Mouse (Mus musculus): Measurements from ENCODE around the gene Caskin2.

Caskin2 gene

DNA sequence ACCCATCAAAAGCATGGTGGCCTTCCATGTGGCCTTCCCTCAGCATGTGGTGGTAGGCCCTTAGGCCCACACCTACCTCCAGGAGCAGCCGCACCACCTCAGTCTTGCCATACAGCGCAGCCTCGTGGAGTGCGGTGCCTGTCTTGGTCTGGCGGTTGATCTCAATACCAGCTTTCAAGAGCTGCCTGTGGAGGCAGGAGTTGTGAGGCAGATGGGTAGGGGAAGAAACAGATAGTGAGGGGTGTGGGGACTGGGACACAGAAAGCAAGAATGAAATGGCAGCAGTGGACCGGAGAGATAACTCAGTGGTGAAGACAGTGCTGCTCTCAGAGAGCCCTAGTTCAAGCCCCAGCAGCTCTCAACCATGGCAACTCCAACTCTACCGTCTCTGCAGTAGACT is 8.4 kb downstream of the Caskin2 start:
- no peak for DNase-seq

DNA sequence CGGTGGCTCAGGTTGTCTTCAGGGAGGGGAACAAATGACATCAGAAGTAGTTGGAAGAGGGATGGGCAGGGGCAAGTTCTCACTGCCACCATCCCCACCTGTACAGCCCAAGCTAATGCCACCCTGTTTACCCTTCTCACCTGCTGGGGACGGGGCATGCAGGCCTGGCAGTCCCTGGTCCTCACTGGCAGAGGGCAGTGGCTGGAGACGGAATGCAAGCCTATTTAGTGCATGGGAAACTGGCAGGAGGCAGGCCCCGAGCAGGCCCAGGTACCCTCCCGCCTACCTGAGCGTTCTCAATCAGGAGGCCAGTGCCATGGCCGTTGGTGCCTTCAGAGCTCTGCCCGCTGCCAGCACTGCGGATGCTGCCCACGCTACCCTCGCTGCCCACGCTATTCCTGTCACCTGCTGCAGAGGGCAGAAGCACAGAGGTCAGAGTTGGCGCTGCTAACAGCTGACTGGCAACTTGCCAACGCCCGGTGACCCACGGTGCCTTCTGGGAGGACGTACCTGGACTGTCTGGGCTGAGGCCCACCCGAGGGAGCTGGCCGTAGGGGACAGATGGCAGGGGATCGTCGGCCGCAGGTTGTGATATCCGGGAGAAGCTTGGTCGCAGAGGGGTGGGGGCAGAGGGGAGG is 10.2 kb downstream of the Caskin2 start:
- DNase-seq: no peak

DNA sequence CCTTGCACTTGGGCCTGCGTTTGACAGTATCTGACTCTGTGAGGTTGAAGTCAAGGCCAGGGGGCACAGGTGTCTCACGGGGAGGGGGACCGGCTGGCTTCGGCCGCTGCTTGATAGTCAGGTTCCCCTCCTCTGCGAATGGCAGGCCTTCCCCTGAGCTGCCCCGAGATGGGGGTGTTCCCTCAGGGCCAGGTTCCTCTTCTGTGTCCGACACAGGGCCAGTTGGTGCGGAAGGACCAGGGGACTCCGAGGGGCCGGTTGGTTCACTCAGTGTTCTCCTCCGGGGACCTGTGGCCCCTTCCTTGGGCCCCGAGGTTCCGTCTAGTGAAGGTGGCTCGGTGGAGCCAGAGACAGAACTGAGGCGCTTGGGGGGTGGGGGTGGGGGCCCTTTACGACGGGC is 12.5 kb downstream of the Caskin2 start:
- no peak for DNase-seq

DNA sequence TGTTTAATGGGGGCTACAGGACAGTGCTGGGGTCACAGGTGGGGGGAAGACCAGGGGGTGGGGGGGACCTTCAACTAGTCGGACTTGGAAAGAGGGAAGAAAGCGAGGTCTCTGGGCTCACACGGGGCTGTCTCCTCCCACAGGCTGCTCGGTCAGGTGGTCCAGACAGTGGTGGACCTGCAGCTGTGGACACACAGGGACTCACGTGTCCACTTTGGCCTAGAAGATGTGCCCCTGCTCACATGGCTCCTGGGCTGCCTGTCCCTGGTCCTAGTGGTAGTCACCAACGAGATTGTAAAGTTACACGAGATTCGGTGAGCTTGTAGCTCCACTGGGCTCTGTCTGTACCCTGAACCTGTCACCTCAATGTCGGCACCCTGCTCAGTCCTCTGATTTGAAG is 15.8 kb downstream of the Caskin2 start:
- no peak for DNase-seq

DNA sequence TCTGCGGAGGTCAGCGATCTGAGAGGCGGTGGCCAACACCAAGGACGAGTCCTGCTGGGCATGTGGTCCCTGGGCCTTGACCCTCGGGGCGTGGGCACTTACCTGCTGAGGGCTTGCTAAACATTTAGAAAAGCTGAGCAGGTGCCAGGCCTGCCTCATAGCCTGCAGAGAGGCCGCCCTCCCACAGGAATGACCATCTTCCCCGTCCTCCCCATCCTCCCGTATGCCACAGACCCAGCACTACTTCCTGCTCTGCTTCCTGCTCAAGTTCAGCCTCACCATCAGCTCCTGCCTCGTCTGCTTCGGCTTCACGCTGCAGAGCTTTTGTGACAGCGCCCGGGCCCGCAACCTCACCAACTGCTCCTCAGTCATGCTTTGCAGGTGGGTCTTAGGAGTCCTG is 16.5 kb downstream of the Caskin2 start:
- no peak for DNase-seq

DNA sequence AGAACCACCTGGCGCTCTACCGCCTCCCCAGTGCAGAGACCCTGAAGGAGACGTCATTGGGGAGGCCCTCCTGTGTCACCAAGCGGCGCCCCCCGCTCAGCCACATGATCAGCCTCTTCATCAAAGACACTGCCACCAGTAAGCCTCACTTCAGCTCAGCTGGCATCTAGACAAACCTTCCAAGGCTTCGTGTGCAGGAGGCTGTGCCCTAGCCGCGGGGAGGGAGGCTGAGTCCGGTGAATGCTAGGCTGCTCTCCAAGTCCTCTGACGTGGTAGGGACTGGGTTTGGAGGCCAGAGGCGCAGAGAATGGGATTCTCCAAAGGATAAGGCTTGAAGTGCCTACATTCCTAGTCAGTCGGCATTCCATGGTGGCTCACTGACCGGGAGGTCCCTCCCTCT is 21.1 kb downstream of the Caskin2 start:
- DNase-seq: peak in 1 of 2 experiments; percentile 67

DNA sequence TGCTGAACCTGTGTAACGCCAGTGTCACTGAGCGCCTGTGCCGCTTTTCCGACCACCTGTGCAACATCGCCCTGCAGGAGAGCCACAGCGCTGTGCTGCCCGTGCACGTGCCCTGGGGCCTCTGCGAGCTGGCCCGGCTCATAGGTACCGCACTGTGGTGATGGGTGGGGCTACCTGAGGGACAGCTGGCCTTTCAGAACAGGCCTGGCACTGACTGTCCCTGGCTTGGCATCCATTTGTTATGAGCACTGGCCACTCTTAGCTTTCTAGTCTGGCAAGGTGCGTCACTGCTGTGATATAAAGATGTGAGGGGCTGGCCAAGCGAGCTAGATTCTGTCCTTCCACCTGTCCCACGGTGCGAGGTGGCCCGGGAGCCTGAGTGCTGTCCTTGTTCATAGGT is 21.5 kb downstream of the Caskin2 start:
- DNase-seq: peak; percentile 68 to 77

DNA sequence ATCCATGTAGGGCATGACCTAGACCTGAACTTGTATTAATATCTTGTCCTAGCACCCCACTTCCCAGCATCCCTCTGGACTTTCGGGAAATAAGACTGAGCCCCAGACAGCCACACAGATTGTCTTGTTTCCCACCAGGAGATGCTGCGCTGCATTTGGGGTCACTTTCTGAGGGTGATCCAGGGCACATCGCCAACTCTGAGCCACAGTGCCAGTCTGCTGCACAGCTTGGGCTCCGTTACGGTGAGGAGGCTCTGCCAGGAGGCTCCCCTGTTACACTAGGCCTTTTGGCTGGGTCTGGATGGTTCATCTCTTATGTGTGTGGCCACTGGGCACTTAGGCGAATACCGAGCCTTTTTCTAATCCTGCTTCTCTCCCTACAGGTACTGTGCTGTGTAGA is 23.7 kb downstream of the Caskin2 start:
- DNase-seq: peak; percentile 73 to 82

DNA sequence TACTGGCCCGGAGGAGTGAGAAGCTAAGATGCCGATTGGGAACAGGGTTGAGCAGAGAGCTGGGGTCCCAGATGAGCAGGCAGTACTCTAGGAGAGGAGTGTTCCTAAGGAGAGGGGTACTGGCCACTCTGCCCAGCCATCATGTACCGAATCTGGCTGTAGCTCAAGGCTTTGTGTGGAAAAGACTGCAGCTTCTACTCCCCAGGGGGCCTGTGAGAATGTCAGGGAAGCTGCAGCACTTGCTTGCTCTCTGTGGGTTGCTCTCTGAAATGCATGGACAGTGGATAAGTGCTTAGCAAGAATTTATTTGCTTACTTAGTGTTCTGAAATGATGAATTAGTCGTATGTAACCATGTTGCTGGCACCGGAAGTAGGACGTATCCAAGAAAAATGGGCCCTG is 27.0 kb downstream of the Caskin2 start:
- no peak for DNase-seq

DNA sequence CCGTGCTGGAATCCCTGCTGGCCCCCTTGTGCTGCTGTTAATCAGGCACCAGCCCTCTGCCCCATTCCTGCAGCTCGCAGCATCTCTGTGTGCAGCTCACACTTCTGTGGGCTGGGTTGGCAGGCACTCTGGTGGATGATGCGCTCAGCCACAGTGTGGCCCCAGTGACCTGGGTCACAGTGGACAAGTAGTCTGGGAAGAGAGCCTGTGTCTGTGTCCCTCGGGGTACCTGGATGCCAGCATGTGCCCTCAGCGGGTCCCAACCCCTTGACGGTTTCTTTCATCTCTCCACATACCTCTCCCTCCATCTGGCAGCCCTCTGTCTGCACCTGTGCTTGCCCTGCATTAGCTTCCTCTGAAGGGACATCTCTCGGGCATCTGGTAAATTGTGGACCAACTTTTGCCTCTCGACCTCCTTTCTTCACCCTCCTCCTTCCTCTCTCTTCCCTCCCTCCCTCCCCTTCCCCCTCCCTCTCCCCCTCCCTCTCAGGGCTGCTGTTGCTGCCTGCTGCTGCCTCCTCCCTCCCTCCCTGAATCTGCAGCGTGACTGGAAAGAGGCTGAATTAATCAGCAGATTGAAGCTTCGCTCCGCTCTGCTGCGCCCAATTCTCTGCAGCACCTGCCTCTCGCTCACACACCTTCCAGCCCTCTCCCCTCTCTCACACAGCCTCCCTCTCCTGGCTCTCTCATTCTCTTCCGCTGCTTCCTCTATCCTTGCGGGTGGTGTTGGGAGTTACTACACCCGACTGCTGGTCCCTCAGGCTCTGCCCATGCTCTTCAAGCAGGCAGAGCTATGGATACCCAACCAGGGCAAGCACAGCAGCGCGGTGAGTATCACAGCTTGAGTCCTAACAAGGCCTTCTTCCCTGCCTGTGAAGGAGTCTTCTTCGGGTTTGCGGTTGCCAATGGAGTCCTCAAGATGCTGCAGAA is 33.0 kb downstream of the Caskin2 start:
- peak in 1 of 2 experiments; percentile 36 for DNase-seq

DNA sequence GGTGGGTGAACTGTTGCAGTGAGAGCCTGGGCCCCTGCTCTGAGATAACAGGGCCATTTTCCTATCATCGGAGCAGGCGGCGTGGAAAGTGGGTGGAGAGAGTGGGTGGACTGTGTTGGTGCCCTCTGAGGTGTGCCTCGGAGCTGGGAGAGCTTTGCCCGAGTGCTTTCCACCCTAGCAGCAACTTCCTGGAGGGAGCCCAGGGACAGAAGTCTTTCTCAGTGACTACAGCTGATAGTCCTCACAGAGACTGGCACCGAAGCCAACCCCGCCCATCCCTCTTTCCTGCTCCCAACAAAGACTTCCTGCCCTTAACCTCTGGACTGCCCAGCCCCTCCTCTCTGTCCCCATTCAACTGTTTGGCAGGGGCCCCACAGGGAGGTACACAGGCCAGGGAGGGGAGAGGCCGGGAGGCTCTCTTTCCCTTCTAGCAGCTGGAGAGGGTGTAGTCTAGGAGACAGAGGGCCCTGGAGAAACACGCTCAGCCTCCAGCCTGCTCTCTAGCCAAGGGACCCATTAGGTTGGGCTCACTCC is 34.3 kb downstream of the Caskin2 start:
- peak; percentile 23 to 37 for DNase-seq

DNA sequence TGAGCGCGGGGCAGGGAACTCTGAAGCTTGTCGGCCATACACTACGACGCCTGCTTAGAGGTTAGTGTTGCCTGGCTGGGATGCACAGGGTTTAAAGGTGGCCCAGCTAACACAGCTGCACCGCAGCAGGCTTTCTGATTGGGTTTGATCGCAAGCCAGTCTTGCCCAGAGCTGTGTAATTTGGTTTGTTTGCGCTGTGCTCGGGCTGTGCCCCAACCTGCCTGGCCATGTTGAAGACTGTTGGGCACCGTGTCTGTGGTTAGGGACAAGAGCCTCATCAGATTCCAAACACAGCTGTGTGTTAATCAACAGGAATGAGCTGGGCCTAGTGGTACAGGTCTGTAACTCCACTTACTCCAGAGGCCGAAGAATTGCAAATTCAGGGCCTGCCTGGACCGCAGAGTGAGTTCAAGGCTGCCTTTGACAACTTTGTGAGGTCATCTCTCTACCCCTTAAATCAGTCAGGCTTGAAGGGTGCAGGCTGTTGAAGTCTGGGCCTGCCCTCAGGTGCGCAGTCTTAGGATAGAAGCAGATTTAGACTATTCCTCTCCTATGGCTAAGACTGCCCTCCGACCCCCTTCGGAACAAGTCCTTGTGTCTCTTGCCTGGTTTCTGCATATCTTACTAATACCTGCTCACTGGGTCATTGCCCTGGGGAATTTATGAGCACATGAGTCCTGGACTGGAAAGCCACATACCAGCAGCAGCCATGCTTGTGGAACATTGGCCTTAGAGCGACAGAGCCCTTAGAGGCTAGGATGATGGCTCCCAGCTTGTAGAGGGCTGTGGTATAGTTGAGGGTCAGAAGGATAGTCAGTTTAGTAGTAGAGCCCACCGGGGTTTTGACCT is 35.7 kb downstream of the Caskin2 start:
- DNase-seq: no peak

DNA sequence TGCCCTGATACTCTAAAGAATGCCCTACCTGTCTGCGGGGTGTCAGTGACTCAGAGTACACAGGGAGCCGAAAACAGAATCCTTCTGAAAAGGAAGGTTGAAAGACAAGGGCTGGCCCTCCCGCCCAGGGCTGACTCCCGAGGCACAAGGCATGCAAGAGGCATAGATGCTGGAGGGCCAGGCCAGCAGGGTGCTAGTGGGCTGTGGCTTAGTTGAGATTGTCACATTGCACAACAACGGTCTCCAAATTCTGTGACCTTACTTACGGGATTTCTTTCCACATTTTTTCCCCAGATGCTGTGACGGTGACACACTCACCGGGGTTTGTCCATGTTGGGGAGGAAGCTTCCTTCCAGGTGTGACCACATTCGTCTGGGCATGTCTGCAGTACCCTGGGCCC is 36.5 kb downstream of the Caskin2 start:
- peak in 1 of 2 experiments; percentile 21 for DNase-seq

DNA sequence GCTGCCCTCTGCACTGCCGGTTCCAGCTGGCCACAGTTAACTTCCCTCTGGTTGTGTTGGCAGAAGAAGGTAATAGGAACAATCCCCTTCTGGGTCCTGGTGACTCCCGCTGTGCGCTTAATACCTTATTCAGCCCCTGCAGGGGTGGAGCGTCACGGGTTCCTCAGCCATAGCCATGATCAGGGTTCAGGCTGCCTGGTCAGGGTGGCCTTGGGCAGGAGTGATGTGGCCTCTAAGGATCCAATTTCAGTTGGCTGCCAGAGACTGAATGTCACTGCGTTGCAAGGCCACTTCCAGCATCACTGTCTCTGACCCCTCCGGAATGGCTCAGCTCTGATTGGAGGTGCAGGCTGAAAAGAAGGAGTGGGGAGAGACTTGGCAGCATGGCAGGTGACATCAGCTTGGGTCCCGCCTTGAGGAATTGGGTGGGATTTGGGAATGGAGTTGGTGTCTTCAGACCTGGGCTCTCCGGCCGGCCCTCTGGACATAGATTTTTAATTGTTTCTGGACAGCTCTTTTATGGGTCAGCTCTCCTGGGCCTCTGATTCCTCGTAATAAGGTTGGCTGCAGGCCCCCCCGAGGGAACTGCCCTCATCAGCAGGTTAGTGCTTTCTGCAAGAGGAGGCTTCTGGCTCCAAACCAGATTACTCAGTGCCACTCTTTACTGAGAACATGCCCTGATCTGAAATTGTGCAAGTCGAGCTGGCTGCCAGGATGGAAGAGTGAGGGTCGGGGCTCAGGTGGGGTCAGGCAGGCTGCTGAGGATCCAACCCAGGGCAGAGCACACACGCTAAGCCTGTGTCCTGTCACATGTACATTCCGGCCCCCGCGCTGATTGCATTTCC is 37.4 kb downstream of the Caskin2 start:
- DNase-seq: peak; percentile 58 to 64

DNA sequence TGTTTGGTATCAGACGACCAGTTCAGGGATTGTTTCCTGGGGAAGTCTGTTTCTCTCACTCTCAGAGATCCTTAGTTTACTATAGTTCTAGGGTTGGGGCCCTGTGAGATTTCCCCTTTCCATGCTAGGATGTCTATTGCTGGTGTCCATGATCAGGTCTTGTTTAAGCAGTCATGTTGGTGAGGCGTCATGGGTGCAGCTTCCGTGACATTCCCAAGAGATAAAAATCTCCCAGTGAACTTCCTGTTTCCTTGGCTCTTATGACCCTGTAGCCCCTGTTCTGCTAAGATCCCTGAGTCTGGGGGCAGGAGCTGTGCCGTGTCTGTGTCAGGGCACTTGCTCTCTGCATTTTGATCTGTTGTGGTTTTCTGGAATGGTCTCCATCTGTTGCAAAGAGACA is 38.8 kb downstream of the Caskin2 start:
- DNase-seq: no peak

DNA sequence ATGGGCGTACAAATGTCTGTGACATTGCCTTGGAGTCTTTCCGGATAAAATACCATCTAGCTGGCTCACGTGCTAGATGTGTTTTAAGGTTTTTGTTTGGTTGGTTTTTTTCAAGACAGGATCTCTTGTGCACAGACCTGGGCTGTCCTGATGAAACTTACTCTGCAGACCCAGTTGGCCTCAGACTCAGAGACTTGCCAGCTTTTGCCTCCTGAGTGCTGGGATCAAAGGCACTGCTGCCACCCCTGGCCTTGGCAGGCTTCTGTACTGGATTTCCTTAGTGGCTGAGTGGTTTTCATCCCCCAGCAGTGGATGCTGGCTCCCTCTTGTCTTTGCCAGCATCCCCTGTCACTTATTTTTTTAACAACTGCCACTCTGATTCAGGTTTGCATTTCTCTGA is 44.5 kb downstream of the Caskin2 start:
- no peak for DNase-seq

DNA sequence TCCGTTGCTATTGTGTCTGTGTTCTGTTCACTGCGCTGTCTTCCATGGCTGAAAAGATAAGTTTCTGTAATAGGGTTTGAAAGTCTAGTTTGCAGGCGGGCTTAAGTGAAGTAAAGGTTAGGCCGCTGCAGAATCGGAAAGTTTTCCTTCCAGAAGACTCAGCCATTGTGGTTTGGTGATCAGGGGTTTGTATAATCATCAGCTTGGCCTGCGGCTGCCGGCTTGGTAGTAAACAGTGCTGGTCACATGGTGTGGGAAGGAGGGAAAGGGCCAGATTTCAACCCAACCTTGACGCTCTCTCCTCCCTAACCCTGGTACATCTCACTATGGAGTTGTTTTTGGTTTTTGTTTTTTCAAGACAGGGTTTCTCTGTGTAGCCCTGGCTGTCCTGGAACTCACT is 46.5 kb downstream of the Caskin2 start:
- no peak for DNase-seq

DNA sequence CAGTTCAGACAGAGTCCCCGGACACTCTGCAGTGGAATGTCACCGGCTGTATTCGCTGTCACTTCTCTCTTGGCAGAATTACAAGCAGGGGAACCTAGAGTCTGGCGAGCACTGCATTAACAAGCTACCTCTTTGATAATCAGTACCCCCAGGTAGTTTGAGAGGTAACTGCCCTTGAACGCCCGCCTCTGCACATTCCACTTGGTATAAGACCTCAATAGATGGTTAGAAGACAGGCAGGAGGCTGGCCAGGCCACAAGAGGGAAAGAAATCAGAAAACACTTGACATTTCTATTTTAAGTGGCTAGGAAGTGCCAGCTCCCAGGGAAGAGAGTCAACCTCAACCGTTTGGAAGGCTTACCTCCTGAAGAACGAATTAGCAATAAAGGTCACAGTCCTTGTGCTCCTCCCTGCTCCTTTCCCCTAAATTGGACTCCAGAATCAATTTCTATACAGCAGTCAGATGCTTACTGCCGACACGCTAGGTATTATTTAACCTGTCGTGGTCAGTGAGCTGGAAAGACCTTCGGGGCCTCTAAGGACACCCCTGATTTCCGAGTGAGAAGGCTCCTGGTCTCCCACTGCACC is 47.0 kb downstream of the Caskin2 start:
- peak; percentile 34 to 45 for DNase-seq

DNA sequence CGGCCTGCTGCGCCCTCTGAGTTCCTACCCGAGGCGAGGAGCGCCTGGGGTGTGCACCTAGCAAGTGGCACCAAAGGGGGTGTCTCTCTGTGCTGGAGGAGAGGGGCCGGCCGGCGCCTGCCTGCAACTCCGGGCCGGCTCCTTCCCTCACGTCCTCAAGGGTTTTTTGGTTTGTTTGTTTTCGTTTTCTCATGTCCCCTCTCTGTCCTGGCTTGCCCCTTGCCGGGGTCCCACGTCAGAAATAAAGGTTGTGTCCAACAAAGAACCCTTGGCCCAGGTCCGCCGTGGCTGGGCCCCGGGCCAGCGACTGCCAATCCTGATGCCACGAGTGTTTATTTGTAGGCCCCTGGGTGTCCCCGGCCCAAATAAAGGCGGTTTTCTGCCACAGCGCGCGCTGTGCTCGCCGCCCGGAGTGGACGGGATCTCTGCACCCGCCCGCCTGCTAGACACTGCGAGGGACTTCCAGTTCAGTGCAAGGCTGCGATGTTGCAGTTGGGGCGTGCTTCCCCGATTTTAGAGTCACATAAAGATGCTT is 47.8 kb downstream of the Caskin2 start:
- DNase-seq: peak in 1 of 2 experiments; percentile 78

DNA sequence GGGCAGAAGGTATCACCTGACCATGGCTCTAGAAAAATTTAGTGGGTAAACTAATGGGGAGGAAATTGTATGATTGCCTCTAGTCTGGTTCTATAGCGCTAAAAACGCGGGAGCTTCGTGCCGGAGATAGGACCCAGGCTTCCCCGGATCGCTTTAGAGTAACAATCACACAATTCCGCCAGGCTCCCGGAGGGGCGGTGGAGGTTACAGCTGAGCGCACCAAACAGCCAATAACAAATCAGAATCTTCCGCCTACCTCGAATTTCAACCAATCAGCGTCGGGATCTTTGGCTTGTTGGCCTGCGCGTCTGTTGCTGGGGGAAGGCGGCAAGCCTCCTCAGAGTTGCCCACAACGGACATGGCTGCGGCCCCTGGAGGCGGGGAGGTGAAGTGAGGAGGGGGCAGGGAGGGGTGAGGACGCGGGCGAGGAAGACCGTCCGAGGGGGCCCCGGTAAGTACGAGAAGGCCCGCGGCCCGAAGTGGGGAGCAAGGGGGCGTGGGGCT is 48.3 kb downstream of the Caskin2 start, which contains the start of gene Tmem94:
TSS of gene Tmem94 (plus strand) at position 331 of the 504 bp plus-strand sequence.
- DNase-seq: peak; percentile 97 to 98

DNA sequence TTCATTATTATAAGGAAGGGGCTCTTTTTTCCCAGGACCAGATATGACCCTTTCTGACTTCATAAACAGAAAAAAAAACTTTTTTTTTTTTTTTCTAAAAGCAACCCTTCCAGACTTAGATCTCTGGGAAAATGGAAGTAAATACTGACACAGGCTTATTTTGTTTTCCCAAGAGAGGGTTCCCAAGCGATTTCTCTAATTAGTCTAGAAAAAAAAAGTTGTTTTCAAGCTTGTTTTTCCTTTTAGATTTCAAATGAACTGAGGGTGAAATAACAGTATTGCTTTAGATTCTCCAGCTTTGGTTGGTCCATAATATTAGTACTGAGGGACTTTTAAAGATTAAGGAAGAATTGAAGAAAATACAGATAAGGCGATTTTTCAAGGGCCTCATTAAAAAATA is 48.7 kb downstream of the Caskin2 start:
- no peak for DNase-seq
